Mouse (Mus musculus): Measurements from ENCODE around the gene Spon2. TPM values are rescaled to one million over a fixed set of nuclear protein-coding genes. Genes with fewer than 3 reads are reported as not detected.

The Spon2 gene
- total RNA-seq (2023) = not detected

GRCm38 (mm10) chr5:33218081-33218480 is at the start of gene Spon2:
Gene Spon2 (minus strand): TSS chr5:33218455.

Other genes starting within 250 kb of the Spon2 start
- gene Ywhah, start 199.6 kb downstream of the Spon2 start, total RNA-seq (2023) = 119 TPM
- gene Slc5a1, start 114.2 kb downstream of the Spon2 start, total RNA-seq (2023) = not detected
- 227 TPM for gene Ctbp1, start 56.5 kb upstream of the Spon2 start, total RNA-seq (2023)
- 73.8 TPM for gene Maea, start 117.1 kb upstream of the Spon2 start, total RNA-seq (2023)
- 21.7 TPM for gene Uvssa, start 160.1 kb upstream of the Spon2 start, total RNA-seq (2023)
- gene Nkx1-1, start 215.5 kb upstream of the Spon2 start, total RNA-seq (2023) = not detected

All from CD8-positive naive resting alpha-beta T cell, adult 57 days (primary cell).